Mouse (Mus musculus) neural tube, embryonic 15.5 days (tissue): ENCODE results near the gene Abhd5. TPM values are rescaled to one million over a fixed set of nuclear protein-coding genes. Genes with fewer than 3 reads are reported as not detected.

Experiments
- ATAC-seq: fragments of 200-750 bp; cut with Nextera tagmentation; 2 replicates; pipeline ENCODE4 v1.8.0; 2017; ENCODE audit warnings: mild to moderate bottlenecking, moderate TSS enrichment, moderate library complexity; ENCODE audit not compliant: low FRiP score
- H3K27ac ChIP-seq: fragments of 300-500 bp; sonication (generic); replicated peaks from 2 replicates; pipeline ENCODE4 v1.5.1; 2015; ENCODE audit warnings: mild to moderate bottlenecking, inconsistent platforms
- H3K27me3 ChIP-seq: fragments of 300-500 bp; sonication (generic); replicated peaks from 2 replicates; pipeline ENCODE4 v1.6.1; 2015; ENCODE audit warnings: inconsistent platforms
- H3K36me3 ChIP-seq: fragments of 300-500 bp; sonication (generic); 2 replicates; pipeline ENCODE4 v1.6.1; 2015; ENCODE audit warnings: inconsistent platforms
- H3K4me1 ChIP-seq: fragments of 300-500 bp; sonication (generic); 2 replicates; pipeline ENCODE4 v1.6.1; 2015; ENCODE audit warnings: inconsistent platforms
- H3K4me2 ChIP-seq: fragments of 300-500 bp; sonication (generic); 2 replicates; pipeline ENCODE4 v1.6.1; 2015; ENCODE audit warnings: inconsistent platforms, mild to moderate bottlenecking, moderate library complexity
- H3K4me3 ChIP-seq: fragments of 300-500 bp; sonication (generic); replicated peaks from 2 replicates; pipeline ENCODE4 v1.5.1; 2015; ENCODE audit warnings: mild to moderate bottlenecking, inconsistent platforms
- H3K9ac ChIP-seq: fragments of 300-500 bp; sonication (generic); replicated peaks from 2 replicates; pipeline ENCODE4 v1.6.1; 2015; ENCODE audit warnings: mild to moderate bottlenecking, inconsistent platforms
- H3K9me3 ChIP-seq: fragments of 300-500 bp; sonication (generic); replicated peaks from 2 replicates; pipeline ENCODE4 v1.6.1; 2016; ENCODE audit warnings: inconsistent platforms
- WGBS: fragments of 180-500 bp; shearing (Covaris S2); methylation state at CpG from one replicate; pipeline ENCODE4 v1.1.7; 2015; ENCODE audit warnings: mixed read lengths; 5-methylcytosine and 5-hydroxymethylcytosine counted together
- polyA plus RNA-seq: library from polyadenylated mRNA; unstranded; fragments of >200 nt; fragmentation: Nextera tagmentation; extraction: Ambion mirVana; gene quantifications from 2 replicates; pipeline ENCODE4 v1.2.1, GENCODE M21; 2015

Gene Abhd5
- polyA plus RNA-seq, 1 experiment from 2014 or later: 25.9 TPM

- H3K9me3 ChIP-seq: no peaks in the 10 kb centered on the region
- H3K27me3 ChIP-seq: no peaks in the 10 kb centered on the region
- H3K27ac ChIP-seq: no peak overlapping the region
- H3K4me2 ChIP-seq: no peak overlapping the region
- no peak overlapping the region for H3K4me3 ChIP-seq
- ATAC-seq: no peak
- WGBS: 19% methylated on average over 6 of the region's 6 CpGs
- no peaks in the 10 kb centered on the region for H3K4me1 ChIP-seq
- no peak overlapping the region for H3K9ac ChIP-seq
- peaks cover 11% of the 10 kb centered on the region for H3K36me3 ChIP-seq
These were observed 29.6 kb downstream of the Abhd5 start for GRCm38 (mm10) chr9:122380959-122381358.

DNA sequence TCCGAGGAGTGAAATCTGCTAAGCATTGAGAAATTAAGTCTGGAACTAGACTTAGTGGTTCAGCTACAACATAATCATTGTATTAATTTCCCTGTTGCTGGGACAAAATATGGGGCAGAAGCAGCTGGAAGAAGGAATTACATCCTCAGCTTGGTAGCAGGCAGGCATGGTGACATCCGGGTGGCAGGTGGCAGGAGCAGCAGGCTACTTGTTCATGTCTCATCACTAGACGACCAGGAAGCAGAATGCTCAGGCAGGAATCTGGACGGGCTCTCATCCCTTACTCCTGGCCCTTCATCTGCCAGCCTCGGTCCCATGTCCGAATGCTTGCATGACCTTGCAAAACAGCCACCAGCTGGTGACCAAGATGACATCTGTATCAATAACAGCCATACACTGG is 30.6 kb downstream of the Abhd5 start:
- WGBS: 82% methylated on average over 6 of the region's 6 CpGs
- H3K9ac ChIP-seq: no peak overlapping the region
- no peak for ATAC-seq
- H3K27ac ChIP-seq: no peak overlapping the region
- H3K9me3 ChIP-seq: no peaks in the 10 kb centered on the region
- no peak overlapping the region for H3K4me3 ChIP-seq
- no peaks in the 10 kb centered on the region for H3K27me3 ChIP-seq
- H3K4me2 ChIP-seq: no peak overlapping the region
- H3K36me3 ChIP-seq: peaks cover 11% of the 10 kb centered on the region
- H3K4me1 ChIP-seq: no peaks in the 10 kb centered on the region

- Histone ChIP-seq H3K36me3 (0 out of 2 replicates have a peak, but pooled peaks cover 3% of the 10 kb centered on the region), H3K4me2 (no peak overlapping the region), H3K9me3 (no peaks in the 10 kb centered on the region), H3K27me3 (no peaks in the 10 kb centered on the region), H3K27ac (no peak overlapping the region), H3K9ac (no peak overlapping the region), H3K4me1 (no peaks in the 10 kb centered on the region), H3K4me3 (no peak overlapping the region)
- 93% methylated on average over 3 of the region's 3 CpGs for WGBS
- ATAC-seq: no peak
These were observed 34.6 kb downstream of the Abhd5 start for GRCm38 (mm10) chr9:122386015-122386414.

GRCm38 (mm10) chr9:122389287-122389920 is 38.0 kb downstream of the Abhd5 start:
- Histone ChIP-seq H3K4me1 (no peaks in the 10 kb centered on the region), H3K4me3 (no peak overlapping the region), H3K27ac (no peak overlapping the region), H3K9ac (no peak overlapping the region), H3K9me3 (no peaks in the 10 kb centered on the region), H3K27me3 (no peaks in the 10 kb centered on the region), H3K4me2 (no peak overlapping the region), H3K36me3 (no peaks in the 10 kb centered on the region)
- no peak for ATAC-seq
- WGBS: 90% methylated on average over 5 of the region's 5 CpGs

DNA sequence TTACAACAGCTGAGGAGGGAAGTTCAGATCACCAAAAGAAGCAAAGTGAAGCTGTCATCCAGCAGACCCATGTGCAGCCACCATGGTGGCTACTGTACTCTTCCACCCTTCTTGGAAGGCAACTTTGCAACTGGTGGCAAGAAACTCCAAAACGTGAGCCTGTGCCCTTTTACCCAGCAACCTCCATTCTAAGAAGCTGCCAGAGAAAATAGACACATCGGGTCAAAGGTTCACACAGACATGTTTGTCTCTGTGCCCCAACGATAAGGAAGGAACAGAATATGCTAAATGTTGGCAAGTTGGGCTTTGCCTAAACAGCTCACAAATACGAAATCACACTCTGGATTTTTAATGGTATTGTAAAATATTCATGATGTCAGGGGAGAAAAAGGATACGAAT is 44.4 kb downstream of the Abhd5 start:
- Histone ChIP-seq H3K36me3 (no peaks in the 10 kb centered on the region), H3K9me3 (no peaks in the 10 kb centered on the region), H3K4me2 (no peak overlapping the region), H3K4me1 (no peaks in the 10 kb centered on the region), H3K9ac (no peak overlapping the region), H3K27me3 (no peaks in the 10 kb centered on the region), H3K27ac (no peak overlapping the region), H3K4me3 (no peak overlapping the region)
- 81% methylated on average over 5 of the region's 5 CpGs for WGBS
- ATAC-seq: no peak

DNA sequence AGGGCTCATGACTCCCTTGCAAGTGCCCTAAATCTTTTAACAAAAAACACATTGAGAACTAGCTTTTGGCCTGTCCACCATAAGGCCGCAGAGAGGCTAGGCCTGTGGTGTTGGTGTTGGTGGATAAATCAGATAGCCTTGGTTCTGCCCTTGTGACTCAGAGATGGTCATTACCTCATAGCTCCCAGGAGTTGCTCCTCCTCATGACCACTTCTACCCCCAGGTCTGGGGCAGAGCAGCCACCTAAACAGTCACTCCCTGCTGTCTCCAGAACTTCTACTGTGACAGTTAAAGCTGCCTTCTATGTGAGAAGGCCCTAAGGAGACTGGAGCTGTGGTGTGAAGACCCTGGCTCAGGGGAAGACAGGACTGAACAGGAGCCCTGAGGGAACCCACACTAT is 45.7 kb downstream of the Abhd5 start:
- Histone ChIP-seq H3K27me3 (no peaks in the 10 kb centered on the region), H3K27ac (no peak overlapping the region), H3K4me1 (no peaks in the 10 kb centered on the region), H3K4me3 (no peak overlapping the region), H3K36me3 (no peaks in the 10 kb centered on the region), H3K4me2 (no peak overlapping the region), H3K9ac (no peak overlapping the region), H3K9me3 (no peaks in the 10 kb centered on the region)
- 91% methylated on average over 1 of the region's 1 CpGs for WGBS
- no peak for ATAC-seq

- no peak for ATAC-seq
- Histone ChIP-seq H3K27ac (no peak overlapping the region), H3K4me2 (no peak overlapping the region), H3K9ac (no peak overlapping the region), H3K4me3 (no peak overlapping the region), H3K9me3 (no peaks in the 10 kb centered on the region), H3K4me1 (no peaks in the 10 kb centered on the region), H3K27me3 (no peaks in the 10 kb centered on the region), H3K36me3 (no peaks in the 10 kb centered on the region)
- WGBS: 52% methylated on average over 7 of the region's 7 CpGs
These were observed 47.3 kb downstream of the Abhd5 start for GRCm38 (mm10) chr9:122398746-122399145.

DNA sequence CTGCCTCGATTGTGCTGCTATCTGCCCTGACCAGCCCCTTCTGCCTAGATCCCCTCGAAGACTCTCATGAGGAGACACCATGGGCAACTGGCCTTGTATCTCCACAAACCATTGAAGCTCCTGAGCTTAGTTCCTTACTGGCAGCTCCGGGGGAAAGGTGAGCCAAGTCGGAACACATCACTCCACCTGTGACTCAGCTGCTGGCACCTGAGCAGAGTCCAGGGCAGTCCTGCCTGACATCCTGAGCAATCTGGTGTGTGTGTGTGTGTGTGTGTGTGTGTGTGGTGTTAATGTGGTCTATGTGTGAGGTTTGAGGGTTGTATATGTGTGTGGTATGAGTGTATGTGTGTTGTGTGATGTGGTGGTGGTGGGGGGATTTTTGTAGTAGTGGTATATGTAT is 49.8 kb downstream of the Abhd5 start:
- no peaks in the 10 kb centered on the region for H3K27me3 ChIP-seq
- no peaks in the 10 kb centered on the region for H3K36me3 ChIP-seq
- H3K27ac ChIP-seq: no peak overlapping the region
- WGBS: 87% methylated on average over 4 of the region's 4 CpGs
- no peaks in the 10 kb centered on the region for H3K4me1 ChIP-seq
- no peak overlapping the region for H3K4me3 ChIP-seq
- H3K9ac ChIP-seq: no peak overlapping the region
- no peak overlapping the region for H3K4me2 ChIP-seq
- no peaks in the 10 kb centered on the region for H3K9me3 ChIP-seq
- no peak for ATAC-seq

GRCm38 (mm10) chr9:122410437-122411175 is 59.2 kb downstream of the Abhd5 start:
- WGBS: 92% methylated on average over 16 of the region's 16 CpGs

GRCm38 (mm10) chr9:122414648-122415047 is 63.2 kb downstream of the Abhd5 start:
- Histone ChIP-seq H3K9ac (no peak overlapping the region), H3K36me3 (no peaks in the 10 kb centered on the region), H3K4me2 (no peak overlapping the region), H3K27me3 (no peaks in the 10 kb centered on the region), H3K9me3 (no peaks in the 10 kb centered on the region), H3K27ac (no peak overlapping the region), H3K4me3 (no peak overlapping the region), H3K4me1 (peaks cover 9% of the 10 kb centered on the region)
- no peak for ATAC-seq
- WGBS: 94% methylated on average over 1 of the region's 1 CpGs

More at GRCm38 (mm10) chr9:122410437-122411175, 59.2 kb downstream of the Abhd5 start:
- Histone ChIP-seq H3K36me3 (no peaks in the 10 kb centered on the region), H3K4me3 (no peak overlapping the region), H3K4me1 (no peaks in the 10 kb centered on the region), H3K9me3 (no peaks in the 10 kb centered on the region), H3K27ac (no peak overlapping the region), H3K9ac (no peak overlapping the region), H3K4me2 (no peak overlapping the region), H3K27me3 (no peaks in the 10 kb centered on the region)
- no peak for ATAC-seq

- no peak overlapping the region for H3K4me3 ChIP-seq
- WGBS: 64% methylated on average over 8 of the region's 8 CpGs
- no peak overlapping the region for H3K27ac ChIP-seq
- no peak for ATAC-seq
- H3K4me2 ChIP-seq: no peak overlapping the region
- H3K36me3 ChIP-seq: no peaks in the 10 kb centered on the region
- 0 out of 2 replicates have a peak, but pooled peaks cover 3% of the 10 kb centered on the region for H3K27me3 ChIP-seq
- H3K9ac ChIP-seq: no peak overlapping the region
- no peaks in the 10 kb centered on the region for H3K9me3 ChIP-seq
- H3K4me1 ChIP-seq: peaks cover 9% of the 10 kb centered on the region
These were observed 63.8 kb downstream of the Abhd5 start for GRCm38 (mm10) chr9:122415056-122415775.

DNA sequence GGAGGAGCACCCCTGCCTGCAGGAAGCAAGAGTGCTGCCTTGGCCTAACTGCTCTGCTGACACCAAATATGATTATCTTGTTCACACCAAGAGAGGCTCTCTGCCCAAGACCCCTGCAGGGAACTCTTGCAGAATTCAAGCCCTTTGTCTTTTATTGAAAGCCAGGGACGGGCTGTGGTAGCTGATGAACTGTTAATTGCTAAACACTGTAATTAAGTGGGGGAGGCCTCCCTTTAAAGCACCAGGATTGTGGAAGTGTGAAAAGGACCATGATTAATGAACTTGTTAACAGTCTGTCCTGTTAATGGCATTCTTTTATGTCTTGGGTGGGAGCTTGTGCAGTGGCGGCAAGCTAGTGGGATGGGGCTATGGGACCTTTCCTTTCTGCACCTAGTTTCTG is 65.2 kb downstream of the Abhd5 start:
- Histone ChIP-seq H3K27ac (no peak overlapping the region), H3K9ac (no peak overlapping the region), H3K4me3 (no peak overlapping the region), H3K36me3 (no peaks in the 10 kb centered on the region), H3K27me3 (0 out of 2 replicates have a peak, but pooled peaks cover 3% of the 10 kb centered on the region), H3K4me2 (no peak overlapping the region), H3K9me3 (no peaks in the 10 kb centered on the region), H3K4me1 (peaks cover 18% of the 10 kb centered on the region)
- ATAC-seq: peak; percentile 38
- 20% methylated on average over 2 of the region's 2 CpGs for WGBS
